In genomic region chr11:47833283-47833682, GRCm38 (mm10) we compare ENCODE assay signal across 20 mouse cellular contexts.
DNase-seq lines count a peak whose midpoint lies in the region; ATAC-seq and TF ChIP-seq lines count a peak whose summit lies in the region.
"Had no signal": no experiment of that assay in that cellular context is flagged by ENCODE, and none has a peak within 500 bp of the region (broad histone marks: within the 10 kb centered on the region; RNA-seq: fewer than 3 reads in every experiment).

No protein-coding gene starts in this region.

- no peak overlapping the region for H3K27ac ChIP-seq in kidney, postnatal 0 days
- H3K27ac ChIP-seq in kidney, embryonic 16.5 days (ENCODE audit: low read length): no peak overlapping the region
- H3K27ac ChIP-seq in heart, embryonic 12.5 days (ENCODE audit: poor library complexity, severe bottlenecking): no peak overlapping the region
- H3K27ac ChIP-seq: forebrain, embryonic 15.5 days; layer of hippocampus, adult 2 months; midbrain, embryonic 15.5 days had no signal

- intact Hi-C loops in heart, postnatal 14 days (cut with DNase I): no loop called here
- intact Hi-C loops in gastrocnemius, postnatal 14 days (cut with DNase I; ENCODE audit: low total_unique reads): no loop called here

- no peak for TF ChIP-seq CTCF in kidney, postnatal 0 days (IDR thresholded peaks at IDR 0.05; ENCODE audit: low read depth)

- no peak overlapping the region for H3K4me3 ChIP-seq in kidney, postnatal 0 days (replicated peaks; ENCODE audit: low read depth, low read length)
- H3K4me3 ChIP-seq in kidney, embryonic 16.5 days (ENCODE audit: low read length): no peak overlapping the region
- H3K4me3 ChIP-seq in heart, embryonic 12.5 days: no peak overlapping the region
- H3K4me3 ChIP-seq: forebrain, embryonic 15.5 days; layer of hippocampus, adult 2 months; megakaryocyte, embryonic 14.5 days; midbrain, embryonic 15.5 days had no signal

- no peak overlapping the region for H3K4me2 ChIP-seq in kidney, postnatal 0 days (ENCODE audit: low read length)
- H3K4me2 ChIP-seq in kidney, embryonic 16.5 days (replicated peaks; ENCODE audit: low read depth, low read length): no peak overlapping the region
- H3K4me2 ChIP-seq in heart, embryonic 12.5 days: no peak overlapping the region
- H3K4me2 ChIP-seq: forebrain, embryonic 15.5 days; midbrain, embryonic 15.5 days had no signal

- 51% methylated on average over 4 of the region's 4 CpGs for WGBS in kidney, postnatal 0 days
- 65% methylated on average over 4 of the region's 4 CpGs for WGBS in kidney, embryonic 16.5 days
- 18% methylated on average over 4 of the region's 4 CpGs for WGBS in heart, embryonic 12.5 days

- no peaks in the 10 kb centered on the region for H3K9me3 ChIP-seq in kidney, postnatal 0 days (replicated peaks; ENCODE audit: low read length)
- H3K9me3 ChIP-seq in kidney, embryonic 16.5 days (ENCODE audit: low read length): no peaks in the 10 kb centered on the region
- H3K9me3 ChIP-seq in heart, embryonic 12.5 days (replicated peaks): no peaks in the 10 kb centered on the region
- H3K9me3 ChIP-seq: forebrain, embryonic 15.5 days; megakaryocyte, embryonic 14.5 days; midbrain, embryonic 15.5 days had no signal

- DNase-seq in kidney, postnatal 0 days (ENCODE audit: low spot score): peak; percentile 8
- peak; percentile 24 for DNase-seq in brain, adult 2 months (ENCODE audit: low read depth, low spot score)
- DNase-seq in heart, postnatal 14 days: peak; percentile 2 to 45
- no peak for DNase-seq in gastrocnemius, postnatal 14 days
- DNase-seq in natural killer cell, adult 2 months (ENCODE audit: low spot score in 2 of 2): no peak
- DNase-seq: adrenal gland, postnatal 10 days; cerebellum, postnatal 14 days; embryo, embryonic 11 days; gastrocnemius, postnatal 25 days; kidney, adult 8-10 months; liver, postnatal 0 days; lung, postnatal 14 days; thymus, postnatal 14 days had no signal

- H3K9ac ChIP-seq in kidney, postnatal 0 days (ENCODE audit: low read depth, low read length): no peak overlapping the region
- H3K9ac ChIP-seq in kidney, embryonic 16.5 days (replicated peaks; ENCODE audit: low read length): no peak overlapping the region
- H3K9ac ChIP-seq in heart, embryonic 12.5 days: no peak overlapping the region
- H3K9ac ChIP-seq: forebrain, embryonic 15.5 days; liver, postnatal 0 days; midbrain, embryonic 15.5 days had no signal

- H3K4me1 ChIP-seq in kidney, postnatal 0 days (replicated peaks; ENCODE audit: insufficient read depth, low read length): no peaks in the 10 kb centered on the region
- H3K4me1 ChIP-seq in kidney, embryonic 16.5 days (ENCODE audit: insufficient read depth, low read length): no peaks in the 10 kb centered on the region
- peaks cover 6% of the 10 kb centered on the region; the same call in 1 of the 2 replicates for H3K4me1 ChIP-seq in heart, embryonic 12.5 days (replicated peaks)
- H3K4me1 ChIP-seq: forebrain, embryonic 15.5 days; megakaryocyte, embryonic 14.5 days; midbrain, embryonic 15.5 days had no signal

- no peaks in the 10 kb centered on the region for H3K36me3 ChIP-seq in kidney, postnatal 0 days (ENCODE audit: insufficient read depth, low read length)
- no peaks in the 10 kb centered on the region for H3K36me3 ChIP-seq in kidney, embryonic 16.5 days (ENCODE audit: insufficient read depth, low read length)
- H3K36me3 ChIP-seq in heart, embryonic 12.5 days: no peaks in the 10 kb centered on the region
- H3K36me3 ChIP-seq: forebrain, embryonic 15.5 days; midbrain, embryonic 15.5 days had no signal

- ATAC-seq in kidney, postnatal 0 days (replicated peaks; ENCODE audit: low FRiP score, low read depth): no peak
- ATAC-seq in kidney, embryonic 16.5 days (ENCODE audit: low FRiP score, low TSS enrichment): no peak
- ATAC-seq in heart, embryonic 12.5 days (ENCODE audit: insufficient number of reproducible peaks, low FRiP score): peak; percentile 51
- ATAC-seq: activated CD4-positive, CD25-positive, alpha-beta regulatory T cell, adult 4 months; forebrain, embryonic 15.5 days; liver, postnatal 0 days; midbrain, embryonic 15.5 days had no signal

- H3K27me3 ChIP-seq in kidney, postnatal 0 days (ENCODE audit: insufficient read depth, low read length): no peaks in the 10 kb centered on the region
- H3K27me3 ChIP-seq in kidney, embryonic 16.5 days (ENCODE audit: insufficient read depth, low read length): no peaks in the 10 kb centered on the region
- no peaks in the 10 kb centered on the region for H3K27me3 ChIP-seq in heart, embryonic 12.5 days (replicated peaks)
- H3K27me3 ChIP-seq: forebrain, embryonic 15.5 days; megakaryocyte, embryonic 14.5 days; midbrain, embryonic 15.5 days had no signal

Comparison
In these comparisons a context has a peak if more than half of its experiments do, and no peak if none do; other contexts are left out.
1. DNase-seq: peak in kidney, postnatal 0 days (single experiment), brain, adult 2 months (single experiment) and heart, postnatal 14 days (2 of 2); none in gastrocnemius, postnatal 14 days (single experiment) and natural killer cell, adult 2 months (0 of 2).